Mouse (Mus musculus) neural tube, embryonic 13.5 days (tissue): ENCODE results near the gene Dpp8. TPM values are rescaled to one million over a fixed set of nuclear protein-coding genes. Genes with fewer than 3 reads are reported as not detected.
A peak's percentile ranks its signal among the peaks of the same experiment; 100 is the strongest.

Source experiments
- ATAC-seq: fragments of 200-750 bp; cut with Nextera tagmentation; 2 replicates; pipeline ENCODE4 v1.8.0; 2017; ENCODE audit warnings: low read depth, mild to moderate bottlenecking, moderate TSS enrichment, moderate library complexity
- H3K27ac ChIP-seq: fragments of 300-500 bp; sonication (generic); replicated peaks from 2 replicates; pipeline ENCODE4 v1.5.1; 2015; ENCODE audit warnings: moderate library complexity, mild to moderate bottlenecking, inconsistent platforms
- H3K27me3 ChIP-seq: fragments of 300-500 bp; sonication (generic); 2 replicates; pipeline ENCODE4 v1.6.1; 2015; ENCODE audit warnings: mild to moderate bottlenecking, inconsistent platforms
- H3K36me3 ChIP-seq: fragments of 300-500 bp; sonication (generic); 2 replicates; pipeline ENCODE4 v1.6.1; 2015; ENCODE audit warnings: mild to moderate bottlenecking, inconsistent platforms
- H3K4me1 ChIP-seq: fragments of 300-500 bp; sonication (generic); replicated peaks from 2 replicates; pipeline ENCODE4 v1.6.1; 2015; ENCODE audit warnings: inconsistent platforms
- H3K4me2 ChIP-seq: fragments of 300-500 bp; sonication (generic); 2 replicates; pipeline ENCODE4 v1.6.1; 2015; ENCODE audit warnings: inconsistent platforms, mild to moderate bottlenecking, moderate library complexity
- H3K4me3 ChIP-seq: fragments of 300-500 bp; sonication (generic); 2 replicates; pipeline ENCODE4 v1.5.1; 2015; ENCODE audit warnings: mild to moderate bottlenecking, inconsistent platforms
- H3K9ac ChIP-seq: fragments of 300-500 bp; sonication (generic); 2 replicates; pipeline ENCODE4 v1.6.1; 2015; ENCODE audit warnings: moderate library complexity, mild to moderate bottlenecking, inconsistent platforms
- H3K9me3 ChIP-seq: fragments of 300-500 bp; sonication (generic); 2 replicates; pipeline ENCODE4 v1.6.1; 2016; ENCODE audit warnings: inconsistent platforms
- WGBS: fragments of 180-500 bp; shearing (Covaris S2); methylation state at CpG from one replicate; pipeline ENCODE4 v1.1.7; 2015; 5-methylcytosine and 5-hydroxymethylcytosine counted together
- polyA plus RNA-seq: library from polyadenylated mRNA; unstranded; fragments of >200 nt; fragmentation: Nextera tagmentation; extraction: Ambion mirVana; gene quantifications from 2 replicates; pipeline ENCODE4 v1.2.1, GENCODE M21; 2015

The Dpp8 gene
- polyA plus RNA-seq, 1 experiment from 2014 or later, result 37.4 TPM

DNA sequence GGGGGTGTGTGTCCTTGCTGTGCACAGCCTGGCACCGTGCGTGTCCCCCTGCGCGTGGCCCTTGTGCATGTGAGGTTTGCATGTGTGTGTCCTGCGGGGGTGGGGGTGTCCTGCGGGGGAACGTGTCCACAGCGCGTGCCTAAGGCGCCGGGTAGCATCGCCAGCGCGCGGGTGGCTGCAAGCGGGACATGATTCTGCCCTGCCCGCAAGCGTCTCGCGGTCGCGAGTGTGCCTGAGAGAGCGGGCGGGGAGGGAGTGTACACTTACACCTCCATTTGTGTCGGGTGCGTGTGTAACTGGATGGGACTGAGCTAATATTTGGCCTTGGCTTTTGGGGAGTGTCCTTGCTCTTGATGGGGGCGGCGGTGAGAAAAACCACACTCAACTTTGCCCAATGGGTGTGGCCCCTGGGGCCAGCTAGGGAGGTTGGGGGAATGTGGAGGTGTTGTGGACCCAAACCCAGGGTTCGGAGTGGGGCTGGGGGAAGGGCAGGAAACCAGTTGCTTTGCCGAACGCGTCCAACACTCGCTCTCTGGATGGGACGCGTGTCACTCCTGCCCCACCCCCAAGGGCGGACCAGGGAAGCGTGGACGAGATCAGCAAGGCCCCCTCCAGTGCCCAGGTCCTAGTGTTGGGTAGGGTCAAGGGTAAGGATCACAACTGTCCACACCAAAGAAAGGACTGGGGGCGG, 69.6 kb downstream of the Dpp8 start:
- peaks cover 31% of the 10 kb centered on the region for H3K4me1 ChIP-seq
- no peaks in the 10 kb centered on the region for H3K27me3 ChIP-seq
- peak overlapping the region; percentile 79 for H3K27ac ChIP-seq
- peak overlapping the region; percentile 98 for H3K4me2 ChIP-seq
- H3K36me3 ChIP-seq, result no peaks in the 10 kb centered on the region
- no peaks in the 10 kb centered on the region for H3K9me3 ChIP-seq
- ATAC-seq, result peak; percentile 80
- H3K4me3 ChIP-seq, result peak overlapping the region; percentile 77
- peak overlapping the region; percentile 89 for H3K9ac ChIP-seq
- under 1% methylated on average over 39 of the region's 39 CpGs for WGBS

- Histone ChIP-seq H3K4me3 (peak overlapping the region; percentile 77), H3K27me3 (no peaks in the 10 kb centered on the region), H3K36me3 (no peaks in the 10 kb centered on the region), H3K4me1 (peaks cover 31% of the 10 kb centered on the region), H3K27ac (peak overlapping the region; percentile 79), H3K4me2 (peak overlapping the region; percentile 98), H3K9me3 (no peaks in the 10 kb centered on the region), H3K9ac (peak overlapping the region; percentile 89)
- WGBS, result 2% methylated on average over 36 of the region's 36 CpGs
- peak; percentile 72 for ATAC-seq
These were observed 70.4 kb downstream of the Dpp8 start for GRCm38 (mm10) chr9:65102377-65103172.

DNA sequence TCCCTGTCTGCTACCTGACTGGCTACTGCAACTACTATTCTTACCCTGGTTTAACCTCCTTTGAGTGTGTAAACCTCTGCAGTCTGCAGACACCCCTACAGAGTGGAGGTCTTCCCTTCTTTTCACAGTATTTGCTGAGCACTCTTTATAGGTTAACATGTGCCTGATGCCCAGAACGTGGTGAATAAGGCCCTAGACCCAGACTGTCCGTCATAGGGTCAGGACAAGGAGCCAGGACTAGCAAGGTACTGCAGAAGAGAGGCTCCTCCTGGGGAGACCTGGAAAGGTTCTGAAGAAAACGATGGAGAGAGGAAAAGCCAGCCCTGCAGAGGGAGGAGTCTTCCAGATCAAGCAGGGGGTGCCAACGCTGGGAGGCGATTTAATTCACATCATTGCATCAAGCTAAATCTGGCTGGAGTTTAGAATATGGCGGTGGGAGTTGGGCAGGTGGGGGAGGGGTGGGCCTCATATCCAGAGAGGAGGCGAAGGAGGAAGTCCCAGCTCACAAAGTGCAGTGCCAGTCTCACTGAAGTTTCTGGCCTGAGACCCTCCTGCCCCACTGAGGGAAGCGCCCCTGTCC, 71.0 kb downstream of the Dpp8 start:
- H3K4me3 ChIP-seq, result peak overlapping the region; percentile 77

GRCm38 (mm10) chr9:65106821-65107220, 74.6 kb downstream of the Dpp8 start:
- H3K27me3 ChIP-seq, result no peaks in the 10 kb centered on the region
- WGBS, result 92% methylated on average over 4 of the region's 4 CpGs
- no peak overlapping the region for H3K4me2 ChIP-seq
- H3K36me3 ChIP-seq, result no peaks in the 10 kb centered on the region
- no peak overlapping the region for H3K27ac ChIP-seq
- no peak overlapping the region for H3K4me3 ChIP-seq
- ATAC-seq, result no peak
- no peaks in the 10 kb centered on the region for H3K9me3 ChIP-seq
- H3K9ac ChIP-seq, result no peak overlapping the region
- H3K4me1 ChIP-seq, result peaks cover 47% of the 10 kb centered on the region

More for the DNA sequence above, 71.0 kb downstream of the Dpp8 start:
- H3K27ac ChIP-seq, result peak overlapping the region; percentile 79
- 31% methylated on average over 8 of the region's 8 CpGs for WGBS
- no peaks in the 10 kb centered on the region for H3K36me3 ChIP-seq
- peaks cover 31% of the 10 kb centered on the region for H3K4me1 ChIP-seq
- ATAC-seq, result no peak
- peak overlapping the region; percentile 98 for H3K4me2 ChIP-seq
- no peaks in the 10 kb centered on the region for H3K27me3 ChIP-seq
- H3K9me3 ChIP-seq, result no peaks in the 10 kb centered on the region
- peak overlapping the region; percentile 89 for H3K9ac ChIP-seq

- no peak for ATAC-seq
These were observed 75.7 kb downstream of the Dpp8 start for GRCm38 (mm10) chr9:65107893-65108292.

GRCm38 (mm10) chr9:65109132-65110072, 77.2 kb downstream of the Dpp8 start:
- Histone ChIP-seq H3K9me3 (no peaks in the 10 kb centered on the region), H3K9ac (peak overlapping the region; percentile 18), H3K4me1 (peaks cover 23% of the 10 kb centered on the region), H3K36me3 (0 out of 2 replicates have a peak, but pooled peaks cover 2% of the 10 kb centered on the region), H3K27ac (peak overlapping the region; percentile 82), H3K4me2 (peak overlapping the region; percentile 39), H3K4me3 (no peak overlapping the region), H3K27me3 (no peaks in the 10 kb centered on the region)
- WGBS, result 6% methylated on average over 24 of the region's 24 CpGs
- ATAC-seq, result peak; percentile 72

More at GRCm38 (mm10) chr9:65107893-65108292, 75.7 kb downstream of the Dpp8 start:
- Histone ChIP-seq H3K4me3 (no peak overlapping the region), H3K9ac (no peak overlapping the region), H3K27ac (no peak overlapping the region), H3K9me3 (no peaks in the 10 kb centered on the region), H3K27me3 (no peaks in the 10 kb centered on the region), H3K4me1 (peaks cover 36% of the 10 kb centered on the region), H3K4me2 (no peak overlapping the region), H3K36me3 (no peaks in the 10 kb centered on the region)
- WGBS, result 85% methylated on average over 1 of the region's 1 CpGs

GRCm38 (mm10) chr9:65111698-65112097, 79.5 kb downstream of the Dpp8 start:
- no peak for ATAC-seq
- Histone ChIP-seq H3K4me1 (peaks cover 23% of the 10 kb centered on the region), H3K27me3 (no peaks in the 10 kb centered on the region), H3K9me3 (no peaks in the 10 kb centered on the region), H3K9ac (no peak overlapping the region), H3K4me2 (no peak overlapping the region), H3K27ac (no peak overlapping the region), H3K36me3 (peaks cover 17% of the 10 kb centered on the region; the same call in 1 of the 2 replicates), H3K4me3 (no peak overlapping the region)
- WGBS, result 84% methylated on average over 5 of the region's 5 CpGs

- H3K27ac ChIP-seq, result no peak overlapping the region
- H3K36me3 ChIP-seq, result peaks cover 24% of the 10 kb centered on the region
- H3K9ac ChIP-seq, result no peak overlapping the region
- H3K4me3 ChIP-seq, result no peak overlapping the region
- 100% methylated on average over 2 of the region's 2 CpGs for WGBS
- ATAC-seq, result no peak
- H3K4me1 ChIP-seq, result peaks cover 21% of the 10 kb centered on the region
- H3K9me3 ChIP-seq, result no peaks in the 10 kb centered on the region
- H3K4me2 ChIP-seq, result no peak overlapping the region
- H3K27me3 ChIP-seq, result no peaks in the 10 kb centered on the region
These were observed 81.5 kb downstream of the Dpp8 start for GRCm38 (mm10) chr9:65113694-65114093.

- no peak for ATAC-seq
- no peaks in the 10 kb centered on the region for H3K9me3 ChIP-seq
- 0 out of 2 replicates have a peak, but pooled peaks cover under 1% of the 10 kb centered on the region for H3K4me1 ChIP-seq
- no peaks in the 10 kb centered on the region for H3K27me3 ChIP-seq
- H3K27ac ChIP-seq, result no peak overlapping the region
- WGBS, result 65% methylated on average over 2 of the region's 2 CpGs
- no peak overlapping the region for H3K4me2 ChIP-seq
- no peak overlapping the region for H3K4me3 ChIP-seq
- no peak overlapping the region for H3K9ac ChIP-seq
- peaks cover 27% of the 10 kb centered on the region for H3K36me3 ChIP-seq
These were observed 83.7 kb downstream of the Dpp8 start for GRCm38 (mm10) chr9:65115891-65116290.

GRCm38 (mm10) chr9:65117516-65117915, 85.3 kb downstream of the Dpp8 start:
- Histone ChIP-seq H3K27ac (no peak overlapping the region), H3K4me2 (no peak overlapping the region), H3K27me3 (peaks cover 12% of the 10 kb centered on the region), H3K9me3 (no peaks in the 10 kb centered on the region), H3K4me1 (0 out of 2 replicates have a peak, but pooled peaks cover 3% of the 10 kb centered on the region), H3K36me3 (peaks cover 27% of the 10 kb centered on the region), H3K4me3 (no peak overlapping the region), H3K9ac (no peak overlapping the region)
- WGBS, result 68% methylated on average over 2 of the region's 2 CpGs
- ATAC-seq, result no peak

DNA sequence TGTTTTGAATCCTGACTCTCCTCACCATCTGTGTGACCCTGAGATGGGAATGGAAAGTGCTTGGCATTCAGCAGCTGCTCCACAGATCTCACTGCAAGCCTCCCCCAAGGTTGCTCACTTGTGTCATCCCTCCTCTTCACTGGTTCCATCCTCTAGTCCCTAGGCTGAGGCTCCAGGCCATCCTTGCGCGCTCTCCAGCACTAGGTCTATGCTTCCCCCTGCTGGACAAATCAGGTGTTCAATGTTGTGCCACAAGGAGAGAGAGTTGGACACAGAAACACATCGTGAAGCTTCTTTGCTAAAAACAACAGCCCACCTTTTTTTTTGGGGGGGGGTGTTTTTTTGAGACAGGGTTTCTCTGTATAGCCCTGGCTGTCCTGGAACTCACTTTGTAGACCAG, 88.7 kb downstream of the Dpp8 start:
- WGBS, result 8% methylated on average over 3 of the region's 3 CpGs
- H3K9ac ChIP-seq, result no peak overlapping the region
- no peak overlapping the region for H3K27ac ChIP-seq
- H3K36me3 ChIP-seq, result peaks cover 20% of the 10 kb centered on the region
- H3K4me1 ChIP-seq, result peaks cover 16% of the 10 kb centered on the region
- peak; percentile 60; the same call in 1 of the 2 replicates for ATAC-seq
- H3K4me2 ChIP-seq, result no peak overlapping the region
- peaks cover 33% of the 10 kb centered on the region for H3K27me3 ChIP-seq
- no peaks in the 10 kb centered on the region for H3K9me3 ChIP-seq
- no peak overlapping the region for H3K4me3 ChIP-seq
